Mouse (Mus musculus) T-cell, adult 2 months (primary cell): Measurements from ENCODE around the gene Pdia5.

Experiments used
- DNase-seq: peaks from one replicate; pipeline ENCODE4 v3.0.0; 2022; ENCODE audit warnings: low spot score

The Pdia5 gene

DNA sequence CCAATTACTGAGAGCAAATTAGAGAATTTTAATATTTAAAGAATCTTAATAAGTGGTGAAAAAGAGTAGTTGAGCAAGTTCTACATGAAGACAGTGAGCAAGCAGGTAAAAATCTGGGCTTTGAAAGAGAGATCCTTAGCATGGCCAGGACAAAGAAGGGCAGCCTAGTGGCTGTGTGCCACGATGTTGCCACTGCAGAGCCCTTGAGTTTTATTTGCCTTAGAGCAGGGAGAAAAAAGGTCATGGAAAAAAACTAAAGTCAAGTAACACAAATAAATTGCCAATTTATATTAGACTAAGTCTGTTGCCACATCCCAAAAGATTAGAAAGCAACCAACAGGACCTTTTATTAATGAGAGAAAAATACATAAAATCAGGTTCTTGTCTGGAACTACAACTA lies 133.2 kb downstream of the Pdia5 start:
- no peak for DNase-seq
